Mouse (Mus musculus): ENCODE results near the gene Zfp385b.

Zfp385b gene

GRCm38 (mm10) chr2:77522223-77522622, 297.2 kb downstream of the Zfp385b start:
- DNase-seq (ENCODE audit: low read depth in 1 of 2, low spot score in 2 of 2), result no peak

DNA sequence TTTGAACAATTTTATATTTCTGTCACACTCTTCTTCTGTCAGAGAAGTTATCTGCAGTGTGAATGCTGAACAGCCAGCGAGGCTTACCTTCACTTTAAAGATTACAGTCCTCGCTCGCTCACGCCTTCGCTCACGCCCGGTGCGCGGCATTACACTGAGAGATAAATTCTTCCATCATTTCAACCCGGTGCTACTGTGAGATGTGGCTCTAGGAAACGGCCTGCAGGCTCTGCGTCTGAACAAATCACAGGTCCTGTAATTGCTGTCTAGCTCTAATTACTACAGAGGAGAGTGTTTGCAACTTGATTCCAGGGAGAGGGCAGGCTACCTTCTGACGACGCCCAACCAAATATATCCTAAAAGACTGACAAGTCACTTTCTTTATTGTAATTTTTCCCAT, 300.1 kb downstream of the Zfp385b start:
- DNase-seq (ENCODE audit: low read depth in 1 of 2, low spot score in 2 of 2), result no peak

DNA sequence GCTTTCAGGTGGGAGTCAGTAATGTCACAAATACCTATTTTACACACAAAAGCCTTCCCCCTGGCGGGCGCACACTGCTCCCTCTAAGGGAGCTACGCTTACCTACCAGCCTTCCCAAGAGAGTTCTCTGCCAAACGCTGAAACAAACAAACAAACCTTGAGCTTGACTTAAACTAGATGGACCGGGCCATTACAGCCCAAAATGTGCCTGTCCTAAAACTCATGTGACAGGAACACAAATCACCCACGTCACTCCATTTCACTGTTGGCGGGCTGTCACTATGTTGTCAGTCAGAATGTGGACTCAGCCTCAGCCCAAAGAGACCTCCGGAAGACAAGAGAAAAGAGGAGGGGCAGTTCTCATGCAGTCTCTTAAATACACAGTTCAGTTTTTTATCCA, 300.7 kb downstream of the Zfp385b start:
- DNase-seq (ENCODE audit: low read depth in 1 of 2, low spot score in 2 of 2), result no peak

- no peak for DNase-seq (ENCODE audit: low read depth in 1 of 2, low spot score in 2 of 2)
Observed at GRCm38 (mm10) chr2:77516606-77517005, 302.8 kb downstream of the Zfp385b start.

DNA sequence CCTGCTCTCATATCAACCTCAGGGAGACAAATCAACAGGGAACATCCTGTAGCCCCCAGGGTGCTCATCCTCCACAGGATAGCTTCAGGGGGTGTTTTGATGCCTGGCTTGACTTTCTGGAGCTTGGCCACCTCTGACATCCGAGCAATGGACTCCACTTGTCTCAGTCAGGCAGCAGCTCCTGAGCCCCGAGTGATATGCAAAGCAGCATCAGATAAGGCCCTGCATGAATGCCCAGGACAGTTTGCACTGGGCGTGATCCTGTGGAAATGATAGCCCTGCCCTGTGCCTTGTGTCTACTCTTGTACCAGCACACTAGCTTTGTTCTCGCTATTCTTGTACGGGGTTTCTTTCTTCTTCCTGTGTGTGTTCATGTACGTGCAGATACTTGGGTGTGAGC, 303.8 kb downstream of the Zfp385b start:
- DNase-seq (ENCODE audit: low read depth in 1 of 2, low spot score in 2 of 2), result no peak

DNA sequence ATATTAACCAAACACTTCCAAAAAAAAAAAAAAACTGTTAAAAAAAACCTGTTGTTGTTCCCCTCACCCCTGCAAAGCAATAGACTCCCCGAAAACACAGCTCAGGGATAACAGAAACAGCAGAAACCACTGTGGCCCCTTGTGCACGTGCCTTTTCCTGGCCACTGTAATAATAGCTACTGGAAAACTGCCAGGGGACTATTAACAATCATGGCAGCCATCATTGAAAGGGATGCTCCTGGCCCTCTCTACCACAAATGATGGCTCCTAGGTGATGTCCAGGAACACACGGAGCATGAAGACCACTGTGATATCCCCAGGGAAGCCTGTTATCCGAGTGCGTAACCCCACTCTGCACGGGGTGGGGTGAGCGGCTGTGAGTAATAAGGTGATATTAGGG, 304.4 kb downstream of the Zfp385b start:
- DNase-seq (ENCODE audit: low read depth in 1 of 2, low spot score in 2 of 2), result no peak

DNA sequence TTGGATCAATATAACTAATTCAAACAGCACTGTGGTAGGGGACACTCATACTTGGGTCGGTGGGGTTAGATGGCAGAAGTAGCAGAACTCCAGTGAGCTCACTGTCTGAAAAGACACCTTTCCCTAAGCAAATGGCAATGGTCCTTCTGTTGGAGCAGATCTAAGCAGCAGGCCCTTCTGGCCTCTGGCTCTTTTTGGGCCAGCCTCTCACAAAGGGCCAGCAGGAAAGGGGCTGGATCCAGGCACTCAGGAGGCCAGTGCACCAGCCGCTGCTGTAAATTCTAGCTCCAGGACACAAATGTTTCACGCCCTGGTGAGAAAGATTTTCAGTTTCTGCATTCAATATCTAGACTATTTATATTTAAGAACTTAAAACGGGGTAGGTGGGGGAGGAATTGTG, 305.0 kb downstream of the Zfp385b start:
- no peak for DNase-seq (ENCODE audit: low read depth in 1 of 2, low spot score in 2 of 2)

- no peak for DNase-seq (ENCODE audit: low read depth in 1 of 2, low spot score in 2 of 2)
Observed at GRCm38 (mm10) chr2:77508731-77509130, 310.7 kb downstream of the Zfp385b start.

DNA sequence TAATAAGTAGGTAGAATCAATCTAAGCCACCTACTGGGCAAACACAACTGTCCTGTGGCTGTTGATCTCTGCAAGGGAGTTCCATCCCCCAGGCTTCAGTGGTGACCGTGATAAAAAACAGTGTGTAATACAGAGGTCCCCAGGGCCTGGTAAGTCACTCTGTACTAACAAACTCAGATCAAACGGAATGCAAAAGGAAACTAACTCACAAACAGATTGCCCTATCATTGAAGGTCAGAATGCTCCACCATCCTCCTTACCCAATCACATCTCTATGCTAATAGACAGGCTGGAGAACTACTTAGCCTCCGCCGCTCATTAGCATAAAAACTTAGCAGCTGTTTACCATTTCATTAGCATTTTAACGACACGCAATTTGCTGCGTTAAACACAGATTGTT, 313.1 kb downstream of the Zfp385b start:
- no peak for DNase-seq (ENCODE audit: low read depth in 1 of 2, low spot score in 2 of 2)

DNA sequence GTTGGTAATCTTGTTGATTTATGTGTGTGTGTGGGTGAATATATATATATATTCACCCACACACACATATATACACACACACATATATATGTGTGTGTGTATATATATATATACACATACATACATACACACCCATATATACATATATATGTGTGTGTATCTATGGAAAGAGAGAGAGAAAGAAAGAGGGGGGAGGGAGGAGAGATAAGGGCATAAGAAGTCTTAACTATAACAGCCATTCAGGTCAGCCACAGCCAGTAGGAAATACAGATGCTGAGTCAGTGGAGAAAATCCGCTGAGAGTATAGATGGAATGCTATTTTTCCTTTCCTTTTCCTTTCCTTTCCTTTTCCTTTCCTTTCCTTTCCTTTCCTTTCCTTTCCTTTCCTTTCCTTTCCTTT, 313.8 kb downstream of the Zfp385b start:
- DNase-seq (ENCODE audit: low read depth in 1 of 2, low spot score in 2 of 2), result no peak

- DNase-seq (ENCODE audit: low read depth in 1 of 2, low spot score in 2 of 2), result no peak
Observed at GRCm38 (mm10) chr2:77503674-77504351, 315.6 kb downstream of the Zfp385b start.

DNA sequence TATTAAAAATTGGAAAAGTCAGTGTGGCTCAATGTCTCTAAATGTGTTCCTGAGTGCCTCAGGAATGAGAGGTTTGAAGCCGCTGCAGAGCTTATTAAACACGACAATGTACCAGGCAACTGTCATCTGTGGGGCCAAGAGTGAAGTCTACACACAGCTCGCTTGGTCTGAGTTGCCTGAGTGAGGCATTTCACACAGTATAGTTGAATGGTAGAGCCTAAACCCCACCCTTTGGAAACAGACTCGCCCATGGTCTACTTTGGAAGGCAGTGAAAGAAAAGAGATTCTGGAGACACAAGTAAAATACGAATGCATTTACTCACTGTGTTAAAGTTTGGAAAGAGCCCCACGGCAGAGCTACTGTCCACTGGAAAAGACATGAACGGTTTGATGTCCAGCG, 316.2 kb downstream of the Zfp385b start:
- no peak for DNase-seq (ENCODE audit: low read depth in 1 of 2, low spot score in 2 of 2)

- DNase-seq (ENCODE audit: low read depth in 1 of 2, low spot score in 2 of 2), result no peak
Observed at GRCm38 (mm10) chr2:77502458-77502857, 317.0 kb downstream of the Zfp385b start.

DNA sequence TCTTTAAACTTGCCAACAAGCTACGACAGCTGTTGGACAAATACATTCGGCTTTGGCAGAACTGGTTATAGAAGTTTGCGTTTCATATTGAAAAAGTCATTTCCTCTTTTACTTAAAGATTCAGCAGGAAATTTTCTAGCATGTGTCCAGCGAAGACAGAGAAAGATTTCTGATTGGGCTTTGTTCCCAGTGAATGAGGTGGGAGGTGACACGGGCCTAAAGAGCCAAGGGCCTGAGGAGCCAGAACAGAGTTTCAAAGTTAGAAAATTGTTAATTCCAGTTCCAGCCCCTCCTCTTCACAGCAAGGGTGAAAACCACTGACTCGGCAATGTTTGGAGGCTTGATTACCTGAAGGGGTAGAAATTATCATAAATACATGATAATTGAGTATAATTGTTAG, 319.0 kb downstream of the Zfp385b start:
- DNase-seq (ENCODE audit: low read depth in 1 of 2, low spot score in 2 of 2), result no peak

GRCm38 (mm10) chr2:77498379-77498778, 321.1 kb downstream of the Zfp385b start:
- DNase-seq (ENCODE audit: low read depth in 1 of 2, low spot score in 2 of 2), result no peak

DNA sequence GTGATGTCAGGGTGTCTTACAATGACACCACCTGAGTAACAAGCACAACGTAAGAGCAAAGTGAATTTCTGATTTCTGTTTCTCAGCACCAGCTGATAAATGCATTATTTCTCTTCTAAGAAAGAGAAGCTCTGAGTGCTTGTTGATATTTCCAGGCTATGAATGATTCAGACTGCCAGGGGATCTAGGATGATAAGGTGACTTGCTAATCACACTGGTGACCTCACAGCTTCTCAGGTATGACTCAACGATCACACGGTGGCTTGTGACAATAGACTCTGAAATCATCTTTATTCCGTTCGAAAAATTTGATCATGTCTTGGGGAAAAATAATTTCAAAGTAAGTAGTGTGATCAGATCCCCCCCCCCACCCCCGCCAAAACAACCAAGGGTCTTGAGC, 321.5 kb downstream of the Zfp385b start:
- DNase-seq (ENCODE audit: low read depth in 1 of 2, low spot score in 2 of 2), result no peak

GRCm38 (mm10) chr2:77496071-77496470, 323.4 kb downstream of the Zfp385b start:
- DNase-seq (ENCODE audit: low read depth in 1 of 2, low spot score in 2 of 2), result no peak

GRCm38 (mm10) chr2:77495344-77495743, 324.1 kb downstream of the Zfp385b start:
- no peak for DNase-seq (ENCODE audit: low read depth in 1 of 2, low spot score in 2 of 2)

GRCm38 (mm10) chr2:77493695-77494094, 325.7 kb downstream of the Zfp385b start:
- no peak for DNase-seq (ENCODE audit: low read depth in 1 of 2, low spot score in 2 of 2)

DNA sequence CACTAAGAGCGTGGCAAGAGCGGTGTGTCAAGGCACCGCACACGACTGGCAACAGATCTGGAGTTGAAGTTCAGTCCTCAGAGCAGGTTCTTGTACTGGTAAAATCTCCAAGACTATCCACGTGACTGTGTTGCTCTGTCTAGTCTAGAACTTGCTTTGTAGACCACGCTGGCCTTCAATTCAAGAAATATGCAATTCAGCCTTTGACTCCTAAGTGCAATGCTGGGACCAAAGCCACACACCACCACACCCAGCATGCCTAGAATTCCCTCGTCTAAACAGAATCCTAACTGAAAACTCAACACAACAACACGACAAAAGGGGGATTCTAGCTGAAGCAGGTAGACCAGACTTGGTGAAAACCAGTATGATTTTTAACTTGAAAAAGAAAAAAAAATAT, 332.3 kb downstream of the Zfp385b start:
- no peak for DNase-seq (ENCODE audit: low read depth in 1 of 2, low spot score in 2 of 2)

DNA sequence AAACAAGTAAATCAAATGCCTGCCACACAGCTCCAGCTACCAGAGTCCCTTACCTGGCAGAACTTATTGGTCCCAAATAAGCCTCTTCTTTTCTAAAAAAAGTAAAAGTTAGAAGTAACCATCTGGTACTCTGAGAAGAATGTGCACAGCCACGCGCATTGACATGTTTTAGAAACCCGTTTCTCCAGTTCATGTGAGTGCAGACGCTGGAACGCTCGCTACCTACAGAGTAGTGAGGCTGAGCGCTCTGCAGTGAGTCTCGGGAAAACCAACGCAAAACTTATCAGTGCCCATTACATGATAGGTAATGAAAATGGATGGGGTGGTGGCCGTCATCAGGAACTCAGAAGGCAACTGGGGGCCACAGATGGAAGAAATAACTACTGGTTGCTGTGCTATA, 338.2 kb downstream of the Zfp385b start:
- DNase-seq (ENCODE audit: low read depth in 1 of 2, low spot score in 2 of 2), result no peak

DNA sequence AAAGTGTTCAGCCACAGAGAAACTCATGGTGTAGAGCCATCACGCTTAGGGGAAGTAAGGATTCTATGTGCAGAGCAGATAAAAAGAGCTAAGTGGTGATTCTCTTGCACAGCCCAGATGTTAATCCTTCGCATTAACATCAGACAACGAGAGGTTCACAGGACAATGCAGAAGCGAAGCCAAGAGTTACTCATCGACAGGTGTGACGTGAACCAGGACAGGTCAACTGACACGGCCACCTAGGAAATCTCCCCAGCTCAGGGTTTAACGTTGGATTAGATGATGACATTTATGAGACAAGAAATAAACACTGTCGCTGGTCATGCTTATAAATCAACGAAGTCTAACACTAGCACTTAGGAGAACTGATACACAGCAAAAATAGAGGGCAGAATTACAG, 341.9 kb downstream of the Zfp385b start:
- no peak for DNase-seq (ENCODE audit: low read depth in 1 of 2, low spot score in 2 of 2)

GRCm38 (mm10) chr2:77476444-77476843, 343.0 kb downstream of the Zfp385b start:
- DNase-seq (ENCODE audit: low read depth in 1 of 2, low spot score in 2 of 2), result no peak
